ENCODE assay signal across 8 mouse cellular contexts in genomic region chr7:38019770-38020169, GRCm38 (mm10). TPM values are rescaled to one million over a fixed set of nuclear protein-coding genes. Genes with fewer than 3 reads are reported as not detected.
DNase-seq lines count a peak whose midpoint lies in the region; ATAC-seq and TF ChIP-seq lines count a peak whose summit lies in the region.

No protein-coding gene starts in this region.

- H3K4me1 ChIP-seq in kidney, embryonic 14.5 days (ENCODE audit: control insufficient read depth, insufficient read depth, low read length), result no peaks in the 10 kb centered on the region
- H3K4me1 ChIP-seq in cortical plate, adult 2 months (ENCODE audit: control insufficient read depth, insufficient read depth, low read length), result peaks cover 1% of the 10 kb centered on the region; the same call in 1 of the 2 replicates
- H3K4me1 ChIP-seq in hindbrain, embryonic 16.5 days (ENCODE audit: control insufficient read depth, insufficient read depth, low read depth, low read length), result no peaks in the 10 kb centered on the region; the same call in 1 of the 2 replicates
- H3K4me1 ChIP-seq in midbrain, embryonic 15.5 days, result 0 out of 2 replicates have a peak, but pooled peaks cover 6% of the 10 kb centered on the region

- H3K36me3 ChIP-seq in kidney, embryonic 14.5 days (ENCODE audit: control insufficient read depth, insufficient read depth, low read length), result no peaks in the 10 kb centered on the region
- H3K36me3 ChIP-seq in hindbrain, embryonic 16.5 days (ENCODE audit: control insufficient read depth, insufficient read depth, low read length), result no peaks in the 10 kb centered on the region
- H3K36me3 ChIP-seq in midbrain, embryonic 15.5 days (replicated peaks), result no peaks in the 10 kb centered on the region

- no peak overlapping the region for H3K9ac ChIP-seq in kidney, embryonic 14.5 days (ENCODE audit: low read depth, low read length)
- peak overlapping the region; percentile 83 for H3K9ac ChIP-seq in hindbrain, embryonic 16.5 days (ENCODE audit: low read depth, low read length)
- peak overlapping the region; percentile 52; the same call in 1 of the 2 replicates for H3K9ac ChIP-seq in midbrain, embryonic 15.5 days

- no peaks in the 10 kb centered on the region for H3K9me3 ChIP-seq in kidney, embryonic 14.5 days (ENCODE audit: control insufficient read depth, low read length)
- no peaks in the 10 kb centered on the region for H3K9me3 ChIP-seq in hindbrain, embryonic 16.5 days (ENCODE audit: control insufficient read depth, low read length)
- H3K9me3 ChIP-seq in midbrain, embryonic 15.5 days, result no peaks in the 10 kb centered on the region

- H3K4me3 ChIP-seq in kidney, embryonic 14.5 days (ENCODE audit: low read length), result peak overlapping the region; percentile 71
- H3K4me3 ChIP-seq in cortical plate, adult 2 months (ENCODE audit: insufficient read depth, low read length), result peak overlapping the region; percentile 43
- peak overlapping the region; percentile 95 for H3K4me3 ChIP-seq in hindbrain, embryonic 16.5 days (ENCODE audit: low read length)
- peak overlapping the region; percentile 86 for H3K4me3 ChIP-seq in midbrain, embryonic 15.5 days

- DNase-seq in kidney, adult 8-10 months, result no peak
- DNase-seq in urinary bladder, adult 18-20 months (ENCODE audit: low spot score in 2 of 2), result no peak
- DNase-seq in kidney, postnatal 36 days, result no peak

- no peak overlapping the region for H3K27ac ChIP-seq in kidney, embryonic 14.5 days (ENCODE audit: low read depth, low read length)
- no peak overlapping the region for H3K27ac ChIP-seq in cortical plate, adult 2 months (ENCODE audit: insufficient read depth, low read length)
- peak overlapping the region; percentile 86 for H3K27ac ChIP-seq in hindbrain, embryonic 16.5 days (ENCODE audit: low read depth, low read length)
- peak overlapping the region; percentile 86 for H3K27ac ChIP-seq in midbrain, embryonic 15.5 days

- TF ChIP-seq CTCF in cortical plate, adult 2 months (IDR thresholded peaks at IDR 0.05; ENCODE audit: extremely low read depth, insufficient read depth, low read length), result no peak

- peak; percentile 4; the same call in 1 of the 2 replicates for ATAC-seq in kidney, embryonic 14.5 days (ENCODE audit: low FRiP score, low TSS enrichment)
- ATAC-seq in hindbrain, embryonic 16.5 days, result peak; percentile 62
- peak; percentile 53; the same call in 1 of the 2 replicates for ATAC-seq in midbrain, embryonic 15.5 days (replicated peaks)
- no peak for ATAC-seq in frontal cortex, adult (ENCODE audit: low TSS enrichment)

- no peaks in the 10 kb centered on the region for H3K27me3 ChIP-seq in kidney, embryonic 14.5 days (ENCODE audit: control insufficient read depth, insufficient read depth, low read length)
- no peaks in the 10 kb centered on the region for H3K27me3 ChIP-seq in hindbrain, embryonic 16.5 days (replicated peaks; ENCODE audit: control insufficient read depth, insufficient read depth, low read length)
- no peaks in the 10 kb centered on the region for H3K27me3 ChIP-seq in midbrain, embryonic 15.5 days (replicated peaks)

- TF ChIP-seq POLR2A in cortical plate, adult 2 months (IDR thresholded peaks at IDR 0.05; ENCODE audit: extremely low read depth, insufficient read depth, low read length), result no peak

- H3K4me2 ChIP-seq in kidney, embryonic 14.5 days (replicated peaks; ENCODE audit: low read depth, low read length), result peak overlapping the region; percentile 70
- peak overlapping the region; percentile 70 for H3K4me2 ChIP-seq in hindbrain, embryonic 16.5 days (ENCODE audit: low read length)
- peak overlapping the region; percentile 62 for H3K4me2 ChIP-seq in midbrain, embryonic 15.5 days

- 56% methylated on average over 2 of the region's 2 CpGs for WGBS in kidney, embryonic 14.5 days
- 37% methylated on average over 2 of the region's 2 CpGs for WGBS in hindbrain, embryonic 16.5 days
- WGBS in midbrain, embryonic 15.5 days, result 38% methylated on average over 2 of the region's 2 CpGs

RNA-seq across cellular contexts. Expression of gene Uri1, which starts 3.6 kb away (rescaled TPM):
- polyA plus RNA-seq in kidney, embryonic 14.5 days (2014; fragmentation: Nextera tagmentation; extraction: Ambion mirVana), result 41.2 and 57.8 TPM in 2 replicates
- 36.2 and 40.3 TPM in 2 replicates for polyA plus RNA-seq in cortical plate, adult 2 months (2012; rRNA removed)
- polyA plus RNA-seq in hindbrain, embryonic 16.5 days (2015; fragmentation: Nextera tagmentation; extraction: Ambion mirVana), result 31.5 and 35.3 TPM in 2 replicates
- 34.3 and 35.1 TPM in 2 replicates for polyA plus RNA-seq in midbrain, embryonic 15.5 days (2015; fragmentation: Nextera tagmentation; extraction: Ambion mirVana)

Comparison
In these comparisons a context has a peak if more than half of its experiments do, and no peak if none do; other contexts are left out.
1. H3K27ac ChIP-seq: peak in hindbrain, embryonic 16.5 days (single experiment) and midbrain, embryonic 15.5 days (single experiment); none in kidney, embryonic 14.5 days (single experiment) and cortical plate, adult 2 months (single experiment).
2. H3K4me3 ChIP-seq: peak in every context shown above with its lines; median percentile 95 in hindbrain, embryonic 16.5 days; 86 in midbrain, embryonic 15.5 days; 71 in kidney, embryonic 14.5 days; 43 in cortical plate, adult 2 months.
3. Peak in every context shown above with its lines, with median percentiles within 50 percentile points of each other: H3K4me2 ChIP-seq.